Mouse (Mus musculus) retina, embryonic 14.5 days (tissue): ENCODE results near the gene Gm10563.
A peak's percentile ranks its signal among the peaks of the same experiment; 100 is the strongest.
"Not testable (repeated sequence)": the region's sequence is repeated elsewhere in the genome, so short reads cannot be mapped to it uniquely, and the experiment has no call there.

ENCODE experiments used
- DNase-seq: peaks from one replicate; pipeline ENCODE4 v3.0.0-alpha.2; 2015; ENCODE audit warnings: low spot score

Gene Gm10563

GRCm38 (mm10) chr4:155598536-155598935 lies 46.7 kb downstream of the Gm10563 start:
- no peak for DNase-seq

- DNase-seq: no peak
Measured at GRCm38 (mm10) chr4:155596606-155597005, 48.6 kb downstream of the Gm10563 start.

DNA sequence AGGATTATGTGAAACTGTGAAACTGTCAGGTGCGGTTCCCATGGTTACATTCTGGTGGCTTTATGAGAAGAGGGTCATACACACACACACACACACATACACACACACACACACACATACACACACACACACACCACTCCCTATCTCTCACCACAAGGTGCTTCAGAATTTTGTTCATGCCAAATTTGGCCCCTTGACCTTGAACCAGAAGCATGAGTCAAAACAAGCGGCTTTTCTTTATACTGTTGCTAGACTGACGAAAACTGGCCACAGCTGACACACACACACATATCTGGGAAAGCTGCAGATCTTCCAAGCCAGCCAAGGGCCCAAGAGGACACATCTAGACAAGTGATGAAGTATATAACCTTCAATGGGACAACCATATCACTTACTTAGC lies 49.4 kb downstream of the Gm10563 start:
- DNase-seq: no peak

DNA sequence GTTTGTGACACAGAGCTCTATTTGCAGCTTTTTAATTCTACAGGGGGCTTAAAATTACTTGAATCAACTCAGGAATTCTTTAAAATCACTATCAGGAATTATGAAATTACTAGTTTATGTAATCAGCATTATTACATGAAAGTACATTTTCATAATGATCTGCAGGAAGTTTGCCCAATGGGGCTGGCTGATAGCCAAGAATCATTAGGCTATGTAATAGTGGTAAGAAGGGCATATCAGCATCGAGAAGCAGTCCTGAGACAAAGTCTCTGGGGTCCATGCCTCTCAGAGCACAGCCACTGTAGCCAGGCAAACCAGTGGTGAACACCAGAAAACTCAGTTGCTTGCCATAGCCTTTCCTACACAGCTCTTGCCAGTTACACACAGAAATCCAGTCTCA lies 51.4 kb downstream of the Gm10563 start:
- DNase-seq: no peak

DNA sequence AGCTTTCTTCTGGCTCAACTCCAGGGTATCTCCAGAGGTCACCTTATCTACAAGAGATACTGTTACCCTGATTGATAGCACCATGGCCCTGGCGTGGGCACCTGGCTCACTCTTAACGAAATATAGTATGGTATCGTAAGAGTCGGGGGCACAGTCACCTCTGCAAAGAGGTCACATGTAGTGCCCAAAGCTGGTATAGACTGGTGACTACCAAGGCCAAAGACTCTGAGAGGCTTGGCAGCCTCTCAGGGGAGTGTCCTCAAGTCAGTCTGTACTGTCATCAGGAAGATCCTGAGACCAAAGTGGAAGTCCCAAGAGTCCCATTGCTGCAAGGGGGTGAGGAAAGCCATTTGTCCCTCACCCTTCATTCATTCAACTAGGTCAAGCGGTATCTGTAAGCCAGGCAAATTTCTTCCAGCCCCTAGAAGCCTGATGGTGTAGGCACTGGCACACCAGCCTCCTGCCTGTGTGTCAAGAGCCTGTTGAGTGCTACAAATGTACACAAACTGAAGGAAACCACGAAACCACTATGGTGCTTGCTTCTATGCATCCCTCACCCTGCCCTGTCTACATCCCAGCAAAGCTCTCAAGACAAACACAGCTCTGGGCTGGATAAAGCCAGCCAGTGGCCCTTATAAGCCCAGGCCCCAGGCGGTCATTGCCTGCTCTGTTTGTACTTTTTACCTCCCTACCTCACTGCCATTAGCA lies 54.0 kb downstream of the Gm10563 start:
- DNase-seq: no peak

GRCm38 (mm10) chr4:155589356-155589755 lies 55.9 kb downstream of the Gm10563 start:
- DNase-seq: no peak

DNA sequence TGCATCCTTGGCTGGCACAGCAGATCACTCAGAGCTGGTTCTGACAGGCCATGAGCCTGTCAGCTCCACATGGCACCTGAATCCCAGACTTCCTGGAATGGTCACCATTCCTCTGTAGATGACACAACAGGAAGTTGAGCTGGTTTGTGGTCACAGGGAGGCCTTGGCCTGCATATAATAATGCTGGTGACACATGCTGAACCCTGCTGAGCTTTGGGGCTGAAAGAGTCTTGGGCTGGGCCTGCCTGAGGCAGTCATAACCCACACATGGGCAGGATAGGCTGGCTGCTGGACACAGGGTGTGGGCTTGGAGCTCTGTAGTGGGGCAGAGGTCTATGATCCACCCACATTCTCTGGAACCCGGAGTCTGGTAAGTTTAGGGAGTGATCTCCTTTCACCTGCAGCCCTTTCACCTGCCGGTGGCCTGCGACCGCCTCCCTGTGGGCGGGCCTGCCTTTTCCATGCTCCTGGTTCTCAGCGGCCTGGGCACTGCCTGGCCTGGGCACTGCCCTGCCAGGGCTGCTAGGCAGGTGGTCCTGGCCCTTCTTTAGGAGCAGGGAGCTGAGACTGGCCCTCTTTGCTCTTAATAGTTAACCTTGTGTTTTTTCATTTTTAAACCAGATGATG lies 62.8 kb downstream of the Gm10563 start:
- no peak for DNase-seq

DNA sequence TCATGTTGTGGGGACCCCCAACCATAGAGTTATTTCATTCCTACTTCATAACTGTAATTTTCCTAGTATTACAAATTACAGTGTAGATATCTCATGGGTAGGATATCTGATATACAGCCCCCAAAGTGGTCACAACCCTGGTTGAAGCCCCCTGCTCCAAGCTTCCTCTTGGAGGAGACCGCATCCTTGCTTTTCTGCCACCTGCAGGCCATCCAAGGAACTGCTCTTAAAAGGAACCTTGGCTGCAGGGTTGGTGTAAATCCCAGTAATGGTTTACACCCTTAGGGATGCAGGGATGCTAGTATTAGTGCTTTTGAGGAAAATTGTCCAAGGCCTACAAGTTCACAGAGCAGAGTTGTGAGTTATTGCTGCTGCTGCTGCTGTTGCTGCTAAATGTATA lies 64.8 kb downstream of the Gm10563 start:
- peak; percentile 82 for DNase-seq

GRCm38 (mm10) chr4:155578336-155579125 lies 66.7 kb downstream of the Gm10563 start:
- no peak for DNase-seq

DNA sequence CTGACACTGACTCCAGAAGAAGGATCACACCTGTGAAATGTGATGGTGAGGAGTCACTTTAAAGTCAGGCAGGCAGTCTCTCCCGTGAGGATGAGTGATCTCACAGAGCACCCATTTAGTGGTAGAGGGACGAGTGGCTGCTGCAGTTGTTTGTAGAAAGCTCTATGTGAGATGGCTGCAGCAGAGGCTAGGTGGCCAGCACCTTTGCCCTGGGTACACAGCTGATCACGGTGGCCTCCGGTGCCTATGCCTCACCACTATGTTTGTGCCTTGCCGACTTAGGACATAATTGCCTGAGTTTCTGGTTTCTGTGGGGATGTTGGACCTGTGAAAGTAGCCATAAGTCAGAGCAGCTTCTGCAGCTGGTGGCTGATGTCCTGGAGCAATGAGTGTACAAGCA lies 67.5 kb downstream of the Gm10563 start:
- no peak for DNase-seq

DNA sequence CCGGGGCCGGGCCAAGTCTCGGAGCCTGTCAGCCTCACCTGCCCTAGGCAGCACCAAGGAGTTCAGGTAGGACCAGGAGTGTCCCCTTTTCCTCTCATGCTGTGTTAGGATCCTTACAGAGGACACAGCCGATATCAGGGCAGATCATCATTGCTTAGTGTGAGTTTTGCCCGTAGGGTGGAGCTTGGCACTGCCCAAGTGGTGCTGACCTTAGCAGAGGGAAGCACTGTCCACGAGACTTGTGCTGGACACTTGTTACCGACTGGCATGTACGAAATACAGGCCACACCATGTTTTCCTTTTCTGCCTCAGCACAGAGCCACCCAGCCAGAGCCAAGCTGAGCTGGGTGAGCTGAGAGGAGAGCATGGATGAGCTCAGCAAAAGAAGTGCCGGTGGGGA lies 68.1 kb downstream of the Gm10563 start:
- no peak for DNase-seq

GRCm38 (mm10) chr4:155575521-155575920 lies 69.7 kb downstream of the Gm10563 start:
- no peak for DNase-seq

GRCm38 (mm10) chr4:155574931-155575330 lies 70.3 kb downstream of the Gm10563 start:
- no peak for DNase-seq

- DNase-seq: no peak
Measured at GRCm38 (mm10) chr4:155573876-155574275, 71.3 kb downstream of the Gm10563 start.

DNA sequence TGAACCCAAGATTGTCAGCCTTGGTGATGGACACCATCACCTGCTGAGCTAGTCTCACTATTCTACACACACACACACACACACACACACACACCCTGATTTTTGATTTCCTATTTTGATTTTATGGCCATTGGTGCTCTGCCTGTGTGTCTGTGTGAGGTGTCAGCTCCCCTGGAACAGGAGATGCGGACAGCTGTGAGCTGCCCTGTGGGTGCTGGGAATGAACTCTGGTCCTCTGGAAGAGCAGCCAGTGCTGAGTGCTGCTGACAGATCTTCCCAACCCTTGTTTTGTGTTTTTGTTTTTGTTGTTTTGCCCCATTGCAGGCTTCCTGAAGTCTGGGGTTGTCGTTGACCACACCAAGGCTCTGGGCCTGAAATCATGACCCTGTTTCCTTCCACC lies 72.1 kb downstream of the Gm10563 start:
- DNase-seq: no peak

GRCm38 (mm10) chr4:155571442-155571841 lies 73.8 kb downstream of the Gm10563 start:
- DNase-seq: no peak

- not testable (repeated sequence) for DNase-seq
Measured at GRCm38 (mm10) chr4:155570315-155570714, 74.9 kb downstream of the Gm10563 start.

DNA sequence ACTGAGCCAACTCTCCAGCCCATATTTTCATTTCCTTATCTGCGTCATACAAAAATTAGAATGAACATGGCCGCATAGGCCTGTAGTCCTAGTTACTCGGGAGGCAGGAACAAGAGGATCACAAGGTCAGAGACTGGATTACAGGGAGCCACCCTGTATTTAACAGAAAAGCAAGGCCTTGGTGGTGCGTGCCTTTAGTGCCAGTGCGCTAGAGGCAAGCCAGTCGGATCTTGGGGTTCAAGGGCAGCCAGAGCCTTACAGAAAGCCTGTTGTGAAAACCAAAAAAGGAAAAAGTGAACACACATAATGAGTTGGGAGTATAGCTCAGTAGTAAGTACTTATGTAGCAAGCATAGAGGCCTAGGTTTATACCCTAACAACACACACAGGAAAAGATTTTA lies 75.4 kb downstream of the Gm10563 start:
- no peak for DNase-seq

GRCm38 (mm10) chr4:155568632-155569370 lies 76.4 kb downstream of the Gm10563 start:
- DNase-seq: no peak

DNA sequence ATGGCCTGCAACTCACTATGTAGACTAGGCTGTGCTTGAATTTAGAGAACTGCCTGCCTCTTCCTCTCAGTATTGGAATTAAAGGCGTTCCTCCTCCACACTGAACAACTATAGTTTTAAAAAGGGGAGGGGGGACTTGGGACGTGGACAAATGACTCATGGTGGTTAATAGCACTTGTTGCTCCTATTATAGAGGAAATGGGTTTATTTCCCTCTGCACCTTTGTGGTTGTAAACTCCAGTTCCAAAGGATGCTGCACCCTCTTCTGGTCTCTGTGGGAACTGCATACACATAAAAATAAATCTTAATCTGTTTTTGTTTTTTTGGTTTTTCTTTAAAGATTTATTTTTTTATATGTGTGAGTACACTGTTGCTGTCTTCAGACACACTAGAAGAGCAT lies 77.0 kb downstream of the Gm10563 start:
- peak; percentile 70 for DNase-seq

GRCm38 (mm10) chr4:155566555-155566954 lies 78.7 kb downstream of the Gm10563 start:
- no peak for DNase-seq
